Mouse (Mus musculus) left cerebral cortex, postnatal 14 days (tissue): ENCODE measurements around the gene Akap11. TPM values are rescaled to one million over a fixed set of nuclear protein-coding genes. Genes with fewer than 3 reads are reported as not detected.

ENCODE experiments used
- DNase-seq, 2 experiments: peaks; one replicate each; pipeline ENCODE4 v3.0.0; 2021 to 2022; ENCODE audit warnings: low spot score in 2 of 2, mixed read lengths in 1 of 2
- intact Hi-C: fragments of 180-260 bp; cut with DNase I; formaldehyde crosslinking; loops from one replicate; pipeline ENCODE4 v1.15.1; 2025
- total RNA-seq, 2 experiments: library from RNA; stranded (reverse); gene quantifications; 2 replicates each; pipeline ENCODE4 v1.2.3; 2021

The Akap11 gene
- total RNA-seq, 2 experiments from 2014 or later = 156 to 163 TPM

DNA sequence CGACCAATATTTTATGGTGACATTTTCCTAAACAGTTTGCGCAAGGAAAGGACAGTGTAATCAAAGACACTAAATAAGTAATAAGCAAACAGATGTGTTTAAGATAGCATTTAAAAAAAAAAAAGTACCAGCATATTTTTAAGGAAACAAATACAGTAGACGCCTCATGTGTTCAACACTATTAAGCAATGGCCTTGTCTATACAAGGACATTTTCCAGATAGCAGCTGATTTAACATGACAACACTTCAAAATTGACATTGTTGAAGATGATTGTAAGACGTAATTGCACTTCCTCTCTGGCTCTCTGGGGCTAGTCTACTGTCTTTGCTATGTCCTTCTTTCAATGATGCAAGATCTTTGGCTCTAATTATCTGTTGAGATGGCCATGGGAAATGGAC lies 72.3 kb downstream of the Akap11 start:
- intact Hi-C loops = no loop called here
- DNase-seq = no peak

DNA sequence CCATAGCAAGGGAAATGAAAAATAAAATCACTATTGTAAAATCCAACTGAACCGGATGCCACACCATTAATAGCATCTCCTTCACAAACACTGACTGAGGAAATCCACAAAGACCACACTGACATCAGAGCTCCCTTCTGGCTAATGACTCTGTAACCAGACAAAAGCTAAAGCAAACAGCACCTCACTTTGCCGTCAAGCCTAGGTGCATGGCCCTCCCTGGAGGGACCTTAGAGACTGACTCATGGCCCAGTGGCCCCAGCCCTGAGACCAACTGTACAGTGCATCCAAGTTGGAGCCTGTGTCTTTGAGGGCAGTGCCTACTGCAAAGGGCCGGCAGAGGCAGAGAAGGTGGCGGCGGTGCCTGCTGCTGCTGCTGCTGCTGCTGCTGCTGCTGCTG lies 77.5 kb downstream of the Akap11 start:
- intact Hi-C loops = no loop called here
- no peak for DNase-seq

DNA sequence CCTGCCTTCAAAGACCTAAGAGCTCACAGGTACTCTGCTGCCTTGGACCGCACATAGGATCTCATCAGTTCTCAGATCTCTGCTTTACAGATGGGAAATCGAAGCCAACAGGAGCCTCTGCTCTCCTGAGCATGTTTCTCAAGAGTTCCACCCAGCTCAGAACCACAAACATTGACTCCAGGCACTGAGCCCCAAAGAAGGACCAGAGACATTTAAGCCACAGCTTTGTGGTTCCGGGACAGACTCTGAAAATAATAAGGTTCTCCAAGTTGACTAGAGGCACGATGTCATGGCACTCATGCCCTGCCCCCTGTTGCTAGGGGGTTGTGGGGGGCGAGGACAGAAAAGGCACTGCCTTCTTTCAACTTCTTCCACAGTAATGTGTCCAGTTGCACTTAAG lies 77.9 kb downstream of the Akap11 start:
- intact Hi-C loops = no loop called here
- DNase-seq = no peak

DNA sequence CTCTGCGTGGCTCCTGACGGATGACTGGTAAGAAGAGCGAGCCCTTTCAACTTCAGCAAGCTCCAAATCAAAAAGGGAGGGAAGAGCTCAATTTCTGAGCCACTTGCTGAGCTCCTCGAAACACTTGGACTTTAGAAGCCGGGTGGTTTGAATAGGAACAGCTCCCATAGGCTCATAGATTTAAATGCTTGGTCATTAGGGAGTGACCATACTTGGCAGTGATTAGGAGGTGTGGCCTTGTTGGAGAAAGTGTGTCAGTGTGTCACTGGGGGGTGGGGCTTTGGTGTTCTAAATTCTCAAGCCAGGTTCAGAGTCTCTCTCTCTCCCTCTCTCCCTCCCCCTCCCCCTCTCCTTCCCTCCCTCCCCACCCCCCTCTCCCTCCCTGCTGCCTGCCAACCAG lies 81.6 kb downstream of the Akap11 start:
- intact Hi-C loops = no loop called here
- no peak for DNase-seq

DNA sequence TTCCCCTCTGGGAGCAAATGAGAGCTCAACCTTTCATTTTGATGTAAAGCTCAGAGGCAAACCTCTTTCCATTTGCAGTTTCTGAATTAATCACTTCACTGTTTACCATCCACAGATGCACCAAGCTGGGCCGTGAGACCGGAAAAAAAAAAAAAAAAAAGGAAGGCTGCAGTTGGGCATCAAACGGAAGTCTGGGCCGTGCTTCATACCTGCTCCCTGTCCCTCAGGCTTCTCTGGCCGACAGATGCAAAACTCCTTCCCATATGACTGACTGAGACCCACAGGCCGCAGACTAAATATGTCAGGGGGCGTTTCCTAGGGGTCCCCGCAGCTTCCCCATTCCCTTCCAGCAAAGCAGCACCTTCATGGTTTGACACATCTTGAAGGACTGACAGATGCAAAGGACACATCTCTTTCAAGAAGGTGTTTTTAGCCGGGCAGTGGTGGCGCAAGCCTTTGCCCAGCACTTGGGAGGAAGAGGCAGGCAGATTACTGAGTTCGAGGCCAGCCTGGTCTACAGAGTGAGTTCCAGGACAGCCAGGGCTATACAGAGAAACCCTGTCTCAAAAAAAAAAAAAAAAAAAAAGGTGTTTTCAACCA lies 87.7 kb downstream of the Akap11 start:
- DNase-seq = no peak
- intact Hi-C loops = no loop called here

DNA sequence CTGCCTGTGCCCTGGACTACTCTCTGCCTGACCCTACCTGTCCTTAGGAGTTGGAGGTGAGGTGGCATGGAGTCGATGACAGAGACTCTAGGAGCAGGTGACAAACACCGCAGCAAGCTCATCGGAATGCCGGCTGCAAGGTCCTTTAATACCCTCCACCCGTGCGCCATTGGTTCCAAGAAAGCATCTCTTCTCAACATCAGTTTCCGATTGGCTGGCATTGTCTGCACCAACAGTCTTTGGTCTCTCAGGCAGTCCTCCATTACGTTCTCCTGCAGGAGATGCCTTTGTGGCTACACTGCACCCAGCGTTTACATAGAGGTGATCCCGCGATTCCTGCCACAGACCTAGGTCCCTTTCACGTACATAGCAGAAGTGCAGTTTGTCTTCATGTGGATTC lies 88.6 kb downstream of the Akap11 start:
- intact Hi-C loops = no loop called here
- no peak for DNase-seq

DNA sequence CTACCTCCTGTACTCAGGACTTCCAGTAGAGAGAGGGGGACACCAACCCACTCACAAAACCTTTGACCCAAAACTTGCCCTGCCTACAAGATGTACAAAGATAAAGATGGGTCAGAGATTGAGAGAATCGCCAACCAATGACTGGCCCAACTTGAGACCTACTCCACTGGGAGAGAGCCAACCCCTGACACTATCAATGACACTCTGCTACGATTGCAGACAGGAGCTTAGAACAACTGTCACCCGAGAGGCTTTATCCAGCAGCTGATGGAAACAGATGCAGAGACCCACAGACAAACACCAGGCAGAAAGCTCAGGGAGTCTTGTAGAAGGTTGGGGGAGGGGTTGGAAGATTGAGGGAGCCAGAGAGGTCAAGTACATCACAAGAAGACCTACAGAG lies 89.1 kb downstream of the Akap11 start:
- no peak for DNase-seq
- intact Hi-C loops = no loop called here

Other genes starting within 250 kb of the Akap11 start
- gene Tnfsf11, start 228.8 kb downstream of the Akap11 start, total RNA-seq = under 1 TPM in 1 of 2 experiments, not detected in 1; 0.30 TPM
- gene Dgkh, start 196.0 kb upstream of the Akap11 start, total RNA-seq = 10 to 100 TPM; 83.6 to 95.7 TPM